Mouse (Mus musculus): ENCODE measurements around the gene Lrrc40. TPM values are rescaled to one million over a fixed set of nuclear protein-coding genes. Genes with fewer than 3 reads are reported as not detected.

Gene Lrrc40
- polyA plus RNA-seq, 1 experiment from 2014 or later: 117 TPM

DNA sequence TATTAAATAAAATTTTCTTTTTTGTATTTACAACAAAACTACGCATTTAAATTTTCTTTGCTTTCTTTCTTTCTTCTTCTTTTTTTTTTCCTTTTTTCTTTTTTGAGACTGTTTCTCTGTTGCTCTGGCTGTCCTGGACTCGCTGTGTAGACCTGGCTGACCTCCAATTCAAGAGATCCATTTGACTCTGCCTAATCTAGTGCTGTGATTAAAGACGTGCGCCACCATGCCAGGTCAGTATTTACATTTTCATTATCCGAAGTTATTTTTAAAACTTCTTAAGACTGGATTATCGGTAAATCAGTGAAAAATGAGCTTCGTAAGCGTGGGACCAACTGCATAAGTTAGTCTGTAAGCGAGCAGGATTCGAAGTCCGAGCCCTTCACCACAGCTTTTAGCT lies 596 bp upstream of the Lrrc40 start:
- H3K36me3 ChIP-seq (replicated peaks; ENCODE audit: control insufficient read depth, insufficient read depth, low read depth, low read length): no peaks in the 10 kb centered on the region
- H3K4me3 ChIP-seq (ENCODE audit: low read depth, low read length): peak overlapping the region; percentile 81
- H3K4me2 ChIP-seq (ENCODE audit: low read depth, low read length): peak overlapping the region; percentile 48
- no peak for DNase-seq (ENCODE audit: low spot score)
- peak overlapping the region; percentile 87 for H3K9ac ChIP-seq (replicated peaks; ENCODE audit: low read length)
- no peak for ATAC-seq (replicated peaks; ENCODE audit: insufficient number of reproducible peaks, low FRiP score, low TSS enrichment, low read depth)
- 2% methylated on average over 11 of the region's 11 CpGs for WGBS
- no peaks in the 10 kb centered on the region for H3K27me3 ChIP-seq (ENCODE audit: control insufficient read depth, insufficient read depth, low read length)
- no peaks in the 10 kb centered on the region for H3K4me1 ChIP-seq (ENCODE audit: control insufficient read depth, insufficient read depth, low read length)
- H3K9me3 ChIP-seq (replicated peaks; ENCODE audit: control insufficient read depth, low read length): no peaks in the 10 kb centered on the region
- H3K27ac ChIP-seq (replicated peaks; ENCODE audit: low read depth, low read length): peak overlapping the region; percentile 31; the same call in 1 of the 2 replicates

DNA sequence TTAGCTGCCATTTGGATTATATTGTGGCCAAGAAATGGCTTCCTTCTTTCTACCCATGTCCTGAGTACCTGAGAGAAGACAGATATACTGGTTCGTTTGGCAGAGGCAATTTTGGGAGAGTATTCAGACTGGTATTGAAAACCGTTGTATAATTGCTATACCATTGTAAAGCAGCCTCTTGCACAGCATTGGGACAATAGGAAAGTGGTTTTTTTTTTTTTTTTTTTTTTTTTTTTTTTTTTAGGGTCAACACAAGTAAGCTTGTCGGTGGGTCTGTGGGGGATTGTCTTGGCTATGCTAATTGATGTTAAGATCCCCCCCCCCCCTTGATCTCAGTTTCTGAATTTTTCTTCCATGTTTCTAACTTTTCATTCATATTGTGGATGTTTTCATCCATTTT lies 1.6 kb downstream of the Lrrc40 start:
- Histone ChIP-seq H3K4me2 (ENCODE audit: low read depth, low read length) (no peak overlapping the region), H3K9ac (replicated peaks; ENCODE audit: low read length) (no peak overlapping the region), H3K36me3 (replicated peaks; ENCODE audit: control insufficient read depth, insufficient read depth, low read depth, low read length) (no peaks in the 10 kb centered on the region), H3K4me1 (ENCODE audit: control insufficient read depth, insufficient read depth, low read length) (no peaks in the 10 kb centered on the region), H3K27me3 (ENCODE audit: control insufficient read depth, insufficient read depth, low read length) (no peaks in the 10 kb centered on the region), H3K9me3 (replicated peaks; ENCODE audit: control insufficient read depth, low read length) (no peaks in the 10 kb centered on the region), H3K27ac (replicated peaks; ENCODE audit: low read depth, low read length) (no peak overlapping the region), H3K4me3 (ENCODE audit: low read depth, low read length) (no peak overlapping the region)
- ATAC-seq (replicated peaks; ENCODE audit: insufficient number of reproducible peaks, low FRiP score, low TSS enrichment, low read depth) (no peak), DNase-seq (ENCODE audit: low spot score) (no peak)
- WGBS: 94% methylated on average over 3 of the region's 3 CpGs

DNA sequence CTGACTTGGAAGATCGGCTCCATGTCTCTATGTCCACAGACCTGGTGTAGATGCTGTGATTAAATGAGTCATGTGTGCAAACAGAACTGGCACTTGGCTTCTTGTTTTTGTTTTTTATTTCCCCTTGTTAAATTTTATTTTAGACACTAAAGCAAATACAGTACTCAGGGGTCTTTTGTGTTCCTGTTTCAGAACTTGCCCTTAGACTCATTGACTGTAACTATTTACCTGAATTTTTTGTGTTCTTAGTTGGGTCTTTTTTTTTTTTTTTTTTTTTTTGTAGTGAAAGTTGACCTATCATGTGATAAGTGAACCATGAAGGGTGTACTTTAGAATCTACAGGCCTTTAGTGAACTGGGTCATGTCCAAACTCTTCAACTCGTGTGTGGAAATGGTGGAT lies 4.3 kb downstream of the Lrrc40 start:
- Histone ChIP-seq H3K27me3 (ENCODE audit: control insufficient read depth, insufficient read depth, low read length) (no peaks in the 10 kb centered on the region), H3K9ac (replicated peaks; ENCODE audit: low read length) (no peak overlapping the region), H3K36me3 (replicated peaks; ENCODE audit: control insufficient read depth, insufficient read depth, low read depth, low read length) (no peaks in the 10 kb centered on the region), H3K27ac (replicated peaks; ENCODE audit: low read depth, low read length) (no peak overlapping the region), H3K4me1 (ENCODE audit: control insufficient read depth, insufficient read depth, low read length) (no peaks in the 10 kb centered on the region), H3K9me3 (replicated peaks; ENCODE audit: control insufficient read depth, low read length) (no peaks in the 10 kb centered on the region), H3K4me2 (ENCODE audit: low read depth, low read length) (no peak overlapping the region), H3K4me3 (ENCODE audit: low read depth, low read length) (no peak overlapping the region)
- ATAC-seq (replicated peaks; ENCODE audit: insufficient number of reproducible peaks, low FRiP score, low TSS enrichment, low read depth) (no peak), DNase-seq (ENCODE audit: low spot score) (no peak)
- WGBS: 88% methylated on average over 2 of the region's 2 CpGs

DNA sequence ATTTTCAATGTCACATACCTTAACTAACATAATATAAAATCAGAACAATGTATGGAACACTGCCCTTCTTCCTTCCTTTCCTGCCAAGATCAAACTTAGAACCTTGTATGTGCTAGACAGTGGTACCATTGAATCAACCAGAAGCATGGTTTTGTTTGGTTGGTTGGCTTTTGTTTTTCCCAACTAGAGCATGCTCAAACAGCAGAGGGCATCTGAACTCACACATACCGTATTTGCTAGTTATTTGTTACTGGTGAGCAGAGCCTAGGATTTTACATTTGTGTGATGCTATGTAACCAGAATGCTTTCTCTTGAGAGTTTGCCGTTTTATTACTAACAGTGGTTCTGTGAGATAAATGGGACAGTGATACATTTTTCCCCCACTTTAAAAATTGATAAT lies 13.0 kb downstream of the Lrrc40 start:
- Histone ChIP-seq H3K4me2 (ENCODE audit: low read depth, low read length) (no peak overlapping the region), H3K27me3 (ENCODE audit: control insufficient read depth, insufficient read depth, low read length) (no peaks in the 10 kb centered on the region), H3K9me3 (replicated peaks; ENCODE audit: control insufficient read depth, low read length) (no peaks in the 10 kb centered on the region), H3K4me3 (ENCODE audit: low read depth, low read length) (no peak overlapping the region), H3K36me3 (replicated peaks; ENCODE audit: control insufficient read depth, insufficient read depth, low read depth, low read length) (no peaks in the 10 kb centered on the region; the same call in 1 of the 2 replicates), H3K9ac (replicated peaks; ENCODE audit: low read length) (no peak overlapping the region), H3K4me1 (ENCODE audit: control insufficient read depth, insufficient read depth, low read length) (no peaks in the 10 kb centered on the region), H3K27ac (replicated peaks; ENCODE audit: low read depth, low read length) (no peak overlapping the region)
- ATAC-seq (replicated peaks; ENCODE audit: insufficient number of reproducible peaks, low FRiP score, low TSS enrichment, low read depth) (no peak), DNase-seq (ENCODE audit: low spot score) (no peak)
- WGBS: 86% methylated on average over 2 of the region's 2 CpGs

DNA sequence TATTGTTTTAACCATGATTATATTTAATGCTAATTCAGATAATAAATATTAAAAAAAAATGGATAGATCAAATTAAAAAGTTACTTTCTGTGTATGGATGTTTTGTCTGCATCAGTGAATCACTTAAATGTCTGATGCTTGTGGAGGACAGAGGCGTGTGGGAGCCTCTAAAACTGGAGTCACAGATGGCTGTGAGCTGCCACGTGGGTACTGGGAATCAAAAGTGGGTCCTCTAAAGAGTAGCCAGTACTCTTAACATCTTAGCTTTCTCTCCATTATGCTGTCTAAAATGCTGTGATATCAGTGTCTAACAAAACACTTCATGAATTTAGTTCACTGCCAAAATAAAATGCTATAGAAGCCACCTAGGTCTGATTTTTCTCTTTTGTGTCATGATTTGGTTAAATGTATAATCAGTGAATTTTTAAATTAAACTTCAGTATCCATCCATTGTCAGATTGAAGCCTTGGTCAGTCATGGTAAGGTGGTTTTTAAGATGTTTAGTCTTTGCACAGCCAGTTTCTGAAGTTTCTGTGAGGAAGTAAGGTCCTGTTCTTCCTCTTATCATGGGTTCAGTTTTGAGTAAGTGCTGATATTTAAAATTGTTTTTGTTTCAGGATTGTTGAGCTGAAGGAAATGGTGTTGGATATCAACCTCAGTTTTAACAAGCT lies 24.3 kb downstream of the Lrrc40 start:
- Histone ChIP-seq H3K27me3 (ENCODE audit: control insufficient read depth, insufficient read depth, low read length) (no peaks in the 10 kb centered on the region), H3K9ac (replicated peaks; ENCODE audit: low read length) (no peak overlapping the region), H3K4me3 (ENCODE audit: low read depth, low read length) (no peak overlapping the region), H3K4me2 (ENCODE audit: low read depth, low read length) (no peak overlapping the region), H3K9me3 (replicated peaks; ENCODE audit: control insufficient read depth, low read length) (no peaks in the 10 kb centered on the region), H3K4me1 (ENCODE audit: control insufficient read depth, insufficient read depth, low read length) (no peaks in the 10 kb centered on the region), H3K27ac (replicated peaks; ENCODE audit: low read depth, low read length) (no peak overlapping the region), H3K36me3 (replicated peaks; ENCODE audit: control insufficient read depth, insufficient read depth, low read depth, low read length) (no peaks in the 10 kb centered on the region; the same call in 1 of the 2 replicates)
- DNase-seq (ENCODE audit: low spot score) (no peak), ATAC-seq (replicated peaks; ENCODE audit: insufficient number of reproducible peaks, low FRiP score, low TSS enrichment, low read depth) (no peak)
- 84% methylated on average over 2 of the region's 2 CpGs for WGBS

DNA sequence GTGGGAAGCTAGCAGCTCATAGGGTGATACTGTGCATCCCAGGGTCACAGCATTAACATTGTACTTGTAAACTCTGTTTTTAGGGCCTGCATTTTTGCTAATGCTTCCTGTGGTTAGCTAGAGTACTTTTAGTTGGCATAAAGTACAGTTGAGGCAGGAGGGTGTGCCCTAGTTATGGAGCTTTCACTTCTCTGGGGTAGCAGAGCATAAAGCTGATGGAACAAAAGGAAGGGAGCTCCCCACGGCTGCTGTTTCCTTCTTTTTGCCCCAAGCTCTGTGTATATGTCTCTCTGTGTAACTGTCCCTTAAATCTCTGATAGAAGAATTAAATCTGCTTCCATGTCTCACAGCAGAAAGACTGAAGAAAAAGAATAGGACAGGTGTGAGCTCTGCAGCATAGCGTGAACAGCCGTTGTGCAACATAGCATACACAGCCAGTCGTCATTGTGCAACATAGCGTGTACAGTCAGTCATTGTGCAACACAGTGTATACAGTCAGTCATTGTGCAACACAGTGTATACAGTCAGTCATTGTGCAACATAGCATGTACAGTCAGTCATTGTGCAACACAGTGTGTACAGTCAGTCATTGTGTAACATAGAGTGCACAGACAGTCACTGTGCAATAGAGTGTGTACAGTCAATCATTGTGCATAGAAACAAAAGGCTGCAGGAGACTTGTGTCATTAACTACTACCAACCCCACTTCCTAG lies 25.5 kb downstream of the Lrrc40 start:
- no peak; the same call in 1 of the 2 replicates for ATAC-seq (replicated peaks; ENCODE audit: insufficient number of reproducible peaks, low FRiP score, low TSS enrichment, low read depth)
- 94% methylated on average over 5 of the region's 5 CpGs for WGBS
- H3K36me3 ChIP-seq (replicated peaks; ENCODE audit: control insufficient read depth, insufficient read depth, low read depth, low read length): no peaks in the 10 kb centered on the region

DNA sequence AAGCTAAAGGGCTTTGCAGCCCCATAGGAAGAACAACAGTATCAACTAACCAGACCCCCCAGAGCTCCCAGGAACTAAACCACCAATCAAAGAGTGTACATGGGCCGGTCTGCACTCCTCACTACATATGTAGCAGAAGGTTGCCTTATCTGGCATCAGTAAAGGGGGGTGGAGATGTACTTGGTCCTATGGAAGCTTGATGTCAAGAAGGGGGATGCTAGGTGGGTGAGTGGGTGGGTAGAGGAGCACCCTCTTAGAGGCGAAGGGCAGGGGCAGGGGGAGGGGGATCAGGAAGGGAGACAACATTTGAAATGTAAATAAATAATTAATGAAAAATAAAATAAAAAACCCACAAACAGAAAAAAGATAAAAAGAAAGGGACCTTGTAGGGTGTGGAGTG lies 28.8 kb downstream of the Lrrc40 start:
- no peaks in the 10 kb centered on the region for H3K36me3 ChIP-seq (replicated peaks; ENCODE audit: control insufficient read depth, insufficient read depth, low read depth, low read length)
- ATAC-seq (replicated peaks; ENCODE audit: insufficient number of reproducible peaks, low FRiP score, low TSS enrichment, low read depth): no peak; the same call in 1 of the 2 replicates
- 98% methylated on average over 2 of the region's 2 CpGs for WGBS

More for the DNA sequence above, 25.5 kb downstream of the Lrrc40 start:
- H3K9ac ChIP-seq (replicated peaks; ENCODE audit: low read length): no peak overlapping the region
- H3K4me1 ChIP-seq (ENCODE audit: control insufficient read depth, insufficient read depth, low read length): no peaks in the 10 kb centered on the region
- no peak overlapping the region for H3K4me3 ChIP-seq (ENCODE audit: low read depth, low read length)
- no peaks in the 10 kb centered on the region for H3K27me3 ChIP-seq (ENCODE audit: control insufficient read depth, insufficient read depth, low read length)
- no peak overlapping the region for H3K27ac ChIP-seq (replicated peaks; ENCODE audit: low read depth, low read length)
- H3K9me3 ChIP-seq (replicated peaks; ENCODE audit: control insufficient read depth, low read length): no peaks in the 10 kb centered on the region
- DNase-seq (ENCODE audit: low spot score): no peak
- no peak overlapping the region for H3K4me2 ChIP-seq (ENCODE audit: low read depth, low read length)

DNA sequence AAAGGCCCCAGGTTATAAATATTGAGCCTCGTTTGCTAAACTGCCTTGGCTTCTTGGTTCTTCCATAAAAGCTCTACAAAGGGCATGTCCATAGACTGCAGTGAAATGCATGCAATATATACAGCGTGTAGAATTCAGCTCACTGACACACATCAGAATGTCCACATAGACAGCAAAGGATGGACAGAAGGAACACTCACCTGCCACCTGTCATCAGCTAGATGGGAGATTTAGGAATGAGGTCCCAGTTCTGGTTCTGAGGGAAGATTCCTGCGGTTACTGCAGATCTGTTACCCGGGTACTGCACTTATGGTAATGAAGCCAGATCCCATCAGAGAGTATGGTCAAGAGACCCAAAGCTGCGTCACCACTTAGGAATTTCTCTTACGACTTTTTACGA lies 31.5 kb downstream of the Lrrc40 start:
- no peak overlapping the region for H3K4me3 ChIP-seq (ENCODE audit: low read depth, low read length)
- no peak overlapping the region for H3K27ac ChIP-seq (replicated peaks; ENCODE audit: low read depth, low read length)
- 83% methylated on average over 7 of the region's 7 CpGs for WGBS
- ATAC-seq (replicated peaks; ENCODE audit: insufficient number of reproducible peaks, low FRiP score, low TSS enrichment, low read depth) (no peak), DNase-seq (ENCODE audit: low spot score) (no peak)
- no peaks in the 10 kb centered on the region; the same call in 1 of the 2 replicates for H3K4me1 ChIP-seq (ENCODE audit: control insufficient read depth, insufficient read depth, low read length)
- no peaks in the 10 kb centered on the region for H3K27me3 ChIP-seq (ENCODE audit: control insufficient read depth, insufficient read depth, low read length)
- no peak overlapping the region for H3K9ac ChIP-seq (replicated peaks; ENCODE audit: low read length)
- no peak overlapping the region for H3K4me2 ChIP-seq (ENCODE audit: low read depth, low read length)
- no peaks in the 10 kb centered on the region for H3K9me3 ChIP-seq (replicated peaks; ENCODE audit: control insufficient read depth, low read length)
- H3K36me3 ChIP-seq (replicated peaks; ENCODE audit: control insufficient read depth, insufficient read depth, low read depth, low read length): no peaks in the 10 kb centered on the region

More for the DNA sequence above, 28.8 kb downstream of the Lrrc40 start:
- H3K4me2 ChIP-seq (ENCODE audit: low read depth, low read length): no peak overlapping the region
- H3K27me3 ChIP-seq (ENCODE audit: control insufficient read depth, insufficient read depth, low read length): no peaks in the 10 kb centered on the region
- DNase-seq (ENCODE audit: low spot score): no peak
- H3K9me3 ChIP-seq (replicated peaks; ENCODE audit: control insufficient read depth, low read length): no peaks in the 10 kb centered on the region
- no peak overlapping the region for H3K4me3 ChIP-seq (ENCODE audit: low read depth, low read length)
- no peaks in the 10 kb centered on the region; the same call in 1 of the 2 replicates for H3K4me1 ChIP-seq (ENCODE audit: control insufficient read depth, insufficient read depth, low read length)
- no peak overlapping the region for H3K27ac ChIP-seq (replicated peaks; ENCODE audit: low read depth, low read length)
- H3K9ac ChIP-seq (replicated peaks; ENCODE audit: low read length): no peak overlapping the region

Measured in embryonic facial prominence, embryonic 11.5 days (tissue).